Mouse (Mus musculus) megakaryocyte, embryonic 14.5 days (primary cell): Measurements from ENCODE around the gene Rab31.

Source experiments
- FLI1 ChIP-seq: IDR thresholded peaks from 2 replicates; pipeline ENCODE4 v1.6.1; 2012; ENCODE audit warnings: low read length, inconsistent platforms, mixed read lengths
- GATA1 ChIP-seq: IDR thresholded peaks from 3 replicates; pipeline ENCODE4 v1.6.1; 2012; ENCODE audit warnings: mixed read lengths, low read length, inconsistent platforms, borderline replicate concordance

DNA sequence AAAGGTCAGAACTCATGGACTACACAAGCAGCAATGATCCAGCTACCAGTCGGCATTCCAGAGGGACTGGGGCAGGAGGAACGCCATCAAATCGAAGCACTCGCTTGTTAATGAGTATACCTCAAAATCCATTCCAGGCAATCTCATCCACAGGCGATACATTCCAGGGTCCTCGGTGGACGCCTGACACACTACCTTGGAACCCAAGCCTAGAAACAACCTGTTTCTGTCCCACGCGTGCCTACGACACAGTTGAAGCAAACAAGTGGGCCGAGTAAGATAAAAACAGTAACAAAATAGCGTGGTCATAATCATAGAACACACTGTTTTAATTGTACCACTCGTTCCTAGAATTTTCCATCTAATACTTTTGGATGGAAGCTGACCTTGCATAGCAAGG is 75.6 kb downstream of the Rab31 start:
- TF ChIP-seq GATA1 (no peak), FLI1 (no peak)
